Mouse (Mus musculus) C2C12 (cell line): Measurements from ENCODE around the gene Asb1.

Source experiments
- CTCF ChIP-seq: IDR thresholded peaks from one replicate; pipeline ENCODE4 v1.5.1; 2011; ENCODE audit not compliant: control insufficient read depth, insufficient read depth, insufficient read length
- MAX ChIP-seq: IDR thresholded peaks from one replicate; pipeline ENCODE4 v1.6.1; 2011; ENCODE audit warnings: mild to moderate bottlenecking, control low read depth
- MYOG ChIP-seq: IDR thresholded peaks from one replicate; pipeline ENCODE4 v1.6.1; 2011; ENCODE audit not compliant: control insufficient read depth, insufficient read length; ENCODE audit errors: extremely low read depth
- USF1 ChIP-seq: IDR thresholded peaks from one replicate; pipeline ENCODE4 v1.6.1; 2011; ENCODE audit warnings: low read depth, mild to moderate bottlenecking, control low read depth, moderate library complexity

DNA sequence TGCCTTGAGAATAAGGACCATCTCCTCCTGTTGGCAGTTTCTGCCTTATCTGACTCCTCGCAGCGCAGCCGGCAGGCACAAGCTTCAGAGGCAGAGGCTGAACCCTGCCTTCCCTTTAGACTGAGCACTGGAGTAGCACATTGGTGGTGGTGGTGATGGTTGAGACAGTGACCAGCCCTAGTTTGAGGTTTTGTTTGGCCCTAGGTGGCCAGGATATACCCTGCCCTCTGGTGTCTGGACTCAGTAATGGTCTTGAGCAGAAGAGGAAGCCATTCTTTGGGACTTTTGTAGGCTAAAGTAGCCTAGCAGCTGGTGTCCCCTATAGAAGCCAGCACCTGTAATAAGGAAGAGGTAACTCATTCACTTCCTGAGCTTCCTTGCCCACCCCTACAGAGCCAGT is 23.7 kb downstream of the Asb1 start:
- no peak for TF ChIP-seq CTCF
- no peak for TF ChIP-seq MYOG
- TF ChIP-seq MAX = no peak
- no peak for TF ChIP-seq USF1
